Mouse (Mus musculus) forebrain, embryonic 12.5 days (tissue): ENCODE results near the gene Clcf1. TPM values are rescaled to one million over a fixed set of nuclear protein-coding genes. Genes with fewer than 3 reads are reported as not detected.

Source experiments
- ATAC-seq: fragments of 200-750 bp; cut with Nextera tagmentation; 2 replicates; pipeline ENCODE4 v1.8.0; 2017; ENCODE audit warnings: moderate TSS enrichment; ENCODE audit not compliant: low FRiP score
- H3K27ac ChIP-seq: fragments of 300-500 bp; sonication (generic); 2 replicates; pipeline ENCODE4 v1.5.1; 2016; ENCODE audit warnings: mild to moderate bottlenecking
- H3K27me3 ChIP-seq: fragments of 300-500 bp; sonication (generic); 2 replicates; pipeline ENCODE4 v1.6.1; 2016; ENCODE audit warnings: mild to moderate bottlenecking
- H3K36me3 ChIP-seq: fragments of 300-500 bp; sonication (generic); replicated peaks from 2 replicates; pipeline ENCODE4 v1.6.1; 2016; ENCODE audit warnings: mild to moderate bottlenecking
- H3K4me1 ChIP-seq: fragments of 300-500 bp; sonication (generic); 2 replicates; pipeline ENCODE4 v1.6.1; 2016
- H3K4me2 ChIP-seq: fragments of 300-500 bp; sonication (generic); 2 replicates; pipeline ENCODE4 v1.6.1; 2016; ENCODE audit warnings: mild to moderate bottlenecking, moderate library complexity
- H3K4me3 ChIP-seq: fragments of 300-500 bp; sonication (generic); replicated peaks from 2 replicates; pipeline ENCODE4 v1.5.1; 2016; ENCODE audit warnings: mild to moderate bottlenecking
- H3K9ac ChIP-seq: fragments of 300-500 bp; sonication (generic); 2 replicates; pipeline ENCODE4 v1.6.1; 2016; ENCODE audit warnings: mild to moderate bottlenecking
- H3K9me3 ChIP-seq: fragments of 300-500 bp; sonication (generic); 2 replicates; pipeline ENCODE4 v1.6.1; 2016
- WGBS: fragments of 180-500 bp; shearing (Covaris S2); methylation state at CpG from one replicate; pipeline ENCODE4 v1.1.7; 2016; 5-methylcytosine and 5-hydroxymethylcytosine counted together
- polyA plus RNA-seq: library from polyadenylated mRNA; unstranded; fragments of >200 nt; fragmentation: Nextera tagmentation; extraction: Ambion mirVana; gene quantifications from 2 replicates; pipeline ENCODE4 v1.2.1, GENCODE M21; 2016

The Clcf1 gene
- polyA plus RNA-seq, 1 experiment from 2014 or later: 1.2 TPM

DNA sequence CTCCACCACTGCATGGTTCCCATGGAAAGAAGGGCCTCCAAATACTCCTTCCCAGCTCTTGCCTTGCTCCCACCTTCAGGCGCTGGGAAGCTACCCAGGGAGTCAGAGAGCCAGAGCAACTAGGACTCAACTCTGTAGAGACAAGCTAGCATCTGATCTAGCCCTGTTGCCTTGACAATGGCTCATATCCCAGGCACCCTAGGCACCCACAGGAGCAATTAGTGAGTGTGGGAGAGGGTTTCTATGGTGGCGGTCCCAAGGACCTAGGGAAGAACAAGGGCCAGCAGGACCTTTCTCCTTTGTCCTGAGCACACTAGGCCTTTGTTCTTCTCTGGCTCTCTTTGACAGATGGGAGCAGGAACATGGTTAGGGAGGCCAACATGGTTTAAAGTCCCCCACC lies 30.3 kb upstream of the Clcf1 start:
- Histone ChIP-seq H3K4me3 (no peak overlapping the region), H3K9ac (no peak overlapping the region), H3K9me3 (no peaks in the 10 kb centered on the region), H3K27ac (no peak overlapping the region), H3K4me1 (peaks cover 6% of the 10 kb centered on the region), H3K4me2 (no peak overlapping the region), H3K27me3 (no peaks in the 10 kb centered on the region), H3K36me3 (no peaks in the 10 kb centered on the region)
- 69% methylated on average over 2 of the region's 2 CpGs for WGBS
- ATAC-seq: no peak

DNA sequence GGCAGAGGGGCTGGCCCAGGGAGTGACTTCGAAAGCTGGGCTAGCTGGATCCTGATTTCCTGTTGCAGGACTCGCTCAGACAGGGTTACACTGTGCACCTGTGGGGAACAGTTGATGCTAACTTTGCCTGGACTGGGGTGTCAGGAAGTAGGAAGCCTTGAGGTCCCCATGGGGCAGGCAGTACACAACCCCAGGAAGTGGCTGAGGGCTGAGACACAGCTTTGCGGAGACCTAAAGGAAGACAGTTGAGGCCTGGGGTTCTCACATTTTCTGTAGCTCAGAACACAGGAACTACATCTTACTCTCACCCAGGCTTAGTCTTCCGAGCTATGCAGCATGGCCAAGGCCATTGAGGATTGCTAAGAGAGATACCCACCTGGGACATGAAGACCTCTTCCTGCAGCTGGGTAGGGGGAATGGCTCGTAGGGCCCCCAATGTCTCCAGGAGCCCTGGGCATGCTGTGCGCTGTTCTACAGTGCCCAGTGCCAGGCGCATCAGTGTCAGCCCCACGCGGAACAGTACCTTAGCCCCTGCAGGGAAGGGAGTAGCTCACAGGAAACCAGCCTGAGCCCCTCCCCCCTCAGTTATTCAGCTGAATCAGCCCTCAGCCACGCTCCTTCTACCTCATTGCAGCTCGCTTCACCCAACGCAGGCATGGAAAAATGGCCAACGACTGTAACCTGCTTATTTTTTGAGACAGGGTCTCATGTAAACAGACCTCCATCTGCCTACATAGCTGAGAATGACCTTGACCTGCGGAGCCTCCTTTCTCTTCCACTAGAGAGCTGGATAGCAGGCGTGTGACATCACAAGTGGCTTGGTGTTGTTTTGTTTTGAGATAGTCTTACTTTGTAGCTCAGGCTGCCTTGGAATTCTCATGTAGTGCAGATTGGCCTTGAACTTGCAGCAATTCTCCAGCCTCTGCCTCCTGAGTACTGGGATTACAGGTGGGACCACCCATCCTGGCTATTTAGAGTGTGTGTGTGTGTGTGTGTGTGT lies 28.8 kb upstream of the Clcf1 start:
- H3K4me2 ChIP-seq: no peak overlapping the region
- H3K36me3 ChIP-seq: no peaks in the 10 kb centered on the region
- WGBS: 69% methylated on average over 15 of the region's 15 CpGs
- H3K9me3 ChIP-seq: no peaks in the 10 kb centered on the region
- H3K27me3 ChIP-seq: no peaks in the 10 kb centered on the region
- H3K4me3 ChIP-seq: no peak overlapping the region
- no peak for ATAC-seq
- peaks cover 6% of the 10 kb centered on the region for H3K4me1 ChIP-seq
- H3K9ac ChIP-seq: no peak overlapping the region
- no peak overlapping the region for H3K27ac ChIP-seq

DNA sequence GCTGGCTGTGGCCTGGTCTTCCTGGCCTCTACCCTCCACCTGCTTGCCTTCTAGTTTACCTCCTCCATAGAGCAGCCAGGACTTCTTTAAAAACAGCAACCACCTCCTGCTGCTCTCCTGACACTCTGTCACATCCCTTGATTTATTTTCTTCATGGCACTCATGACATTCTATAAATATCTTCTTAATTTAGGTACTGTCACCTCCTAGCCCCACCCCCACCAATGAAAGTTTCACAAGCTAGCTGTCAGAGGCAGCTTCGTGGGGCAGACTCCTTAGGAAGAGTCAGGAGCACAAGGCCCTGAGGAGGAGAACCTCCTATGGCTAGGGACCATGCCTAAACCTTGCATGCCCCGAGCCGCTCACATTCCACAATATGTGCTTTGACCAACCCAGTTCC lies 26.7 kb upstream of the Clcf1 start:
- no peaks in the 10 kb centered on the region for H3K36me3 ChIP-seq
- WGBS: 71% methylated on average over 3 of the region's 3 CpGs
- no peak overlapping the region for H3K9ac ChIP-seq
- H3K27me3 ChIP-seq: no peaks in the 10 kb centered on the region
- no peak for ATAC-seq
- no peak overlapping the region for H3K4me2 ChIP-seq
- H3K4me3 ChIP-seq: no peak overlapping the region
- H3K27ac ChIP-seq: no peak overlapping the region
- H3K9me3 ChIP-seq: no peaks in the 10 kb centered on the region
- H3K4me1 ChIP-seq: peaks cover 5% of the 10 kb centered on the region; the same call in 1 of the 2 replicates

DNA sequence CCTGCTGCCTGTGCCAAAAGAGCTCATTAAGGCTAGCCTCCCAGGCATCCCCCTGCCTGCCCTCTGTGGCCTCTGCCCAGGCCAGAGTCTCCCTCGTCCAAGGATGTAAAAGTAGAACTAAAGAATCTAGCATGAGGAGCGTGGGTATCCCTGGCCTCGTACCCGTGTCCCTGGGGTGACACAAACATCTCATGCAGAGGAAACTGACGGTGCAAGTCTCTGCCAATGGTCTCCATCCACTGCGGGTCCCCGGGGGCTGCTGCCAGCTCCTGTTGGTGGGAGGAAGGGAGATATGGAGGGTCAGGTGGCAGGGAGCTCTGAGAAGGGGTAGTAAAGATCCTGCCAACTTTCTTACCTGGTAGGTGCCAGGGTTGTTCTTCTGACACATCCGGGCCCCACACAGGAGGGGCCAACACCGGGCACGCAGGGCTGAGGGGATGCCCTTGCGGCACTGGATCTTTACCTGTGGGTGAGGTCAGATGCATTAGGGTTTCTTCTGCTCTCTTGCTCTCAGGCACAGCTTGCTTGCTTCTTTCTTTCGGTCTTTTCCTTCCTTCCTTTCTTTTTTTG lies 24.9 kb upstream of the Clcf1 start:
- Histone ChIP-seq H3K9ac (no peak overlapping the region), H3K27ac (no peak overlapping the region), H3K4me1 (peaks cover 21% of the 10 kb centered on the region), H3K9me3 (no peaks in the 10 kb centered on the region), H3K27me3 (no peaks in the 10 kb centered on the region), H3K4me2 (no peak overlapping the region), H3K4me3 (no peak overlapping the region), H3K36me3 (peaks cover 11% of the 10 kb centered on the region)
- WGBS: 88% methylated on average over 12 of the region's 12 CpGs
- ATAC-seq: no peak

DNA sequence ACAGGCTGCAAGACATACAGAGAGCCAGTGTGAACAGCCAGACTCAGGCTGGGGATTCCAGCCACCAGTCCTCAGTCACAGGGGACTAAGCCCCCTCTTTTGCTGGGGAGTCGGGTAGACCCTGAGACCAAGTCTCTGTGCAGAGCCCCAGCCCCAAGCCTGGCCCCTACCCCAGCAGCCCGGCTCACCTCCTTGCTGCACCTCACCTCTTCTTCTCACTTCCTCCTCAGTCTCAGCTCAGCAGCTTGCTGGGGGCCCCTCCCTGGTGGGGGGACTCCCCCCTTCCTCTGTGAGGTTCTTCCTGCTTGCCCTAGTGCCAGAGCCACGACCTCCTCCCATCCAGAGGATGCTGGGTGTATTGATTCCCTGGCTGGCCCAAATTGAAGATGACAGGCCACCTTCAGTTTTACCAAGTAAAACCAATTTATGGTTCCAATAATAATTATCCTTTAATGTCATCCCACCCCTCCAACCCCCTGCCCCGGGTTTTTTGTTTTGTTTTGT lies 23.2 kb upstream of the Clcf1 start, which contains the start of gene Tbc1d10c:
TSS of gene Tbc1d10c (minus strand) at position 454 of the 504 bp plus-strand sequence.
- peak within 1 kb of the TSS; percentile 98 for H3K4me3 ChIP-seq
- WGBS: 65% methylated on average over 4 of the region's 4 CpGs
- no peaks in the 10 kb centered on the region for H3K27me3 ChIP-seq
- H3K36me3 ChIP-seq: peaks cover 29% of the 10 kb centered on the region
- H3K9me3 ChIP-seq: no peaks in the 10 kb centered on the region
- peak within 1 kb of the TSS; percentile 93 for H3K4me2 ChIP-seq
- H3K4me1 ChIP-seq: peaks cover 29% of the 10 kb centered on the region
- H3K27ac ChIP-seq: peak within 1 kb of the TSS; percentile 91
- ATAC-seq: no peak
- H3K9ac ChIP-seq: peak within 1 kb of the TSS; percentile 98

DNA sequence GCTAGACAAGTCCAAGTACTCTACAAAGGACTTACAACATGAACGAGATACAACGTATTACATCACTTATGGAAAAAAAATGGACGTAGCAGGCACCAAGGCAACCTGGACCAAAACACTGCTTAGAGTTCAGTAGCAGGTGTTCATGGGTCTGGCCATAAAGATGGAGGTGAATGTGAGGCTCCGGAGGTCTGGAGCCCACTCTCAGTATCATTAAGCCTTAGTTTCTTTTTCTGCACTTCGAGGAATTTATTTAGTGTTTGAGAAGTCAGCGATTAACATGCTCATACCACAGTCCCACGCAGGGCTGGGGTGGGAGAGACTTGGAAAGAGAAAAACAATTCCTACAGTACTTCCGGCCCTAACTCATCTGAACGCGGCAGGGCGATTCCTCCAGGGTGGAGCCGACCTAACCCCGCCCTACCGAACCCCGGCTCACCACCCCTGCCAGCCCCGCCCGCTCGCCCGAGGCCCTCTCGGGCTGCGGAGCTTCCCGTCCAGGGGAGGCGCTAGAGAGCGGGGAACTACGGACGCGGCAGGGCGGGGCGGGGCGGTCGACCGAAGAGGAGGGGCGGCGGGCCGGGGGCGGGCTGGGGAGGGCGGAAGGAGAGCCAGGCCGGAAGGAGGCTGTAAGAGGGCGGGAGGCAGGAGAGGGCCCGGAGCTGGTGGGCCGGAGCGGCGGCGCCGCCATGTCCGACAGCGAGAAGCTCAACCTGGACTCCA lies 22.3 kb upstream of the Clcf1 start, which contains the start of gene Ppp1ca:
TSS of gene Ppp1ca (plus strand) at position 538 of the 723 bp plus-strand sequence.
- Histone ChIP-seq H3K27me3 (no peaks in the 10 kb centered on the region), H3K27ac (peak within 1 kb of the TSS; percentile 91), H3K4me1 (peaks cover 29% of the 10 kb centered on the region), H3K4me3 (peak within 1 kb of the TSS; percentile 98), H3K4me2 (peak within 1 kb of the TSS; percentile 93), H3K9me3 (no peaks in the 10 kb centered on the region), H3K36me3 (peaks cover 37% of the 10 kb centered on the region), H3K9ac (peak within 1 kb of the TSS; percentile 98)
- 8% methylated on average over 42 of the region's 47 CpGs for WGBS
- ATAC-seq: peak; percentile 93

DNA sequence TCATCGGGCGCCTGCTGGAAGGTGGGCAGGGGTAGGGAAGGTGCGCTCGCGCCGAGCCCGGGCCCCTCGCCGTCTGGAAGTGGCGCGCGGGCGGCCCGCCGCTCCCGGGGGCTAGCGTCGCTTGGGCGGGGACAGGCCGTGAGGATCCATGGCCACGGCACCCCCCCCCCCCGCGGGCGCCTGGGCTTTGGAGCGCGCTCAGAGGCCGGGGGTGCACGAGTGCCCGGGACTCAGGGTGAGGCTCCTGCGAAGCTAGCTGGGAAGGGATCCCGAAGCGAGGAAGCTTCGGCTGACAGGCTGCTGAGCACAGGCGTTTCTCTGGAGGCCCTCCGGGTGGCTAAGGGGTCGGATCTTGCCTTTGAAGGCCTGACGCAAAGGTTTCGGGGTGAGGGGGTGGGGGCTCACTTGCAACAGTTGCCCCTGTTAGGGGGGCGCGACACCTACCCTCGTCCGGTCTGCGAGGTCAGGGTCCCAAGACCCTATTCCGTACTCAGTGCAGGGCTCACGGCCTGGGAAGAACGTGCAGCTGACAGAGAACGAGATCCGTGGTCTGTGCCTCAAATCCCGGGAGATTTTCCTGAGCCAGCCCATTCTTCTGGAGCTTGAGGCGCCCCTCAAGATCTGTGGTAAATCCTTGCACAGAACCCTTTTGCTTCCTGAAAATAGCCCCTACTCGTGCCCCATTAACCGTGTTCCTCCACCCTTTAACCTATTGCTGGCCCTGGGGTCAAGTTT lies 21.6 kb upstream of the Clcf1 start:
- Histone ChIP-seq H3K27ac (peak overlapping the region; percentile 91), H3K9me3 (no peaks in the 10 kb centered on the region), H3K27me3 (no peaks in the 10 kb centered on the region), H3K9ac (peak overlapping the region; percentile 98), H3K4me2 (peak overlapping the region; percentile 93), H3K4me1 (peaks cover 29% of the 10 kb centered on the region), H3K4me3 (peak overlapping the region; percentile 98), H3K36me3 (peaks cover 44% of the 10 kb centered on the region)
- under 1% methylated on average over 51 of the region's 52 CpGs for WGBS
- ATAC-seq: no peak; the same call in none of the 2 replicates

DNA sequence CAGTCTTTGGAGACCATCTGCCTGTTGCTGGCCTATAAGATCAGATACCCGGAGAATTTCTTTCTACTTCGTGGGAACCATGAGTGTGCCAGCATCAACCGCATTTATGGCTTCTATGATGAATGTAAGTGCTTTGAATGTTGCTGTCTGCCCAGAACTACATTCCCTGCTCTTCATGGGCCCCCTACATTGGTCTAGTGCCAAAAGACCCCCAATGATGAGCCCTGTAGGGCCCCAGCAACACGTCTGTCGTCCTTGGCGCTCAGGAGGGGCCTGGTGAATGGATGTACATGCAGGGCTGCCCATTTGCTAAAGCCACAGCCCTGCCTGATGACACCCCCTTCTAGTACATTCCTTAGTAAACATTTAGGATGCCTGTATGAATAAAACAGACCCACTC lies 20.9 kb upstream of the Clcf1 start:
- H3K4me3 ChIP-seq: peak overlapping the region; percentile 98

DNA sequence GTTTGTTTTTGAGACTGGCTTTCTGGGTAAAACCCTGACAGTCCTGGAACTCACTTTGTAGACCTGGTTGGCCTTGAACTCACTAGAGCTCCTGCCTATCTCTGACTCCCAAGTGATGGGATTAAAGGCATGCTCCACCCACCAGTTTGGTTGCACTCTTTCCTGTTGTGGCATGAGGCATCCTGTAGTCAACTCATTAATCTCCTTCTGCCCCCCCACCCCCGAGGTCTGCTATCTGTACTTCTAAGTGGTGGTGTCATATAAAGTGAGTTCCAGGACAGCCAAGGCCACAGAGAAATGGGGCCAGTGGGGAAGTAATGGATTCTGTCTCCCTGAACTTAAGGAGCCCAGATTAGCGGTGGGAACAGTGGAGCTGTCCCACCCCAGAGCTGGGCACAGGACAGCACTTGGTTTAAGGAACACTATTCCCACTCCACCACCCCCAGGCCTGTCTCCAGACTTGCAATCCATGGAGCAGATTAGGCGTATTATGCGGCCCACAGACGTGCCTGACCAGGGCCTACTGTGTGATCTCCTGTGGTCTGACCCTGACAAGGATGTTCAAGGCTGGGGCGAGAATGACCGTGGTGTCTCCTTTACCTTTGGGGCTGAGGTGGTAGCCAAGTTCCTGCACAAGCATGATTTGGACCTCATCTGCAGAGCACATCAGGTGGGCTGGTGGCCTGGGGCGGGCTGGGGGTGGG lies 19.9 kb upstream of the Clcf1 start:
- Histone ChIP-seq H3K36me3 (peaks cover 52% of the 10 kb centered on the region), H3K27ac (no peak overlapping the region), H3K9me3 (no peaks in the 10 kb centered on the region), H3K4me2 (no peak overlapping the region), H3K4me1 (peaks cover 29% of the 10 kb centered on the region), H3K9ac (no peak overlapping the region), H3K27me3 (no peaks in the 10 kb centered on the region), H3K4me3 (no peak overlapping the region; the same call in 1 of the 2 replicates)
- 87% methylated on average over 8 of the region's 8 CpGs for WGBS
- no peak for ATAC-seq

More for the DNA sequence above, 20.9 kb upstream of the Clcf1 start:
- no peaks in the 10 kb centered on the region for H3K27me3 ChIP-seq
- peaks cover 49% of the 10 kb centered on the region for H3K36me3 ChIP-seq
- H3K9ac ChIP-seq: peak overlapping the region; percentile 98
- WGBS: 67% methylated on average over 6 of the region's 6 CpGs
- no peaks in the 10 kb centered on the region for H3K9me3 ChIP-seq
- no peak for ATAC-seq
- H3K4me1 ChIP-seq: peaks cover 29% of the 10 kb centered on the region
- H3K4me2 ChIP-seq: peak overlapping the region; percentile 93
- 0 out of 2 replicates have a peak overlapping the region, but pooled peaks have one; percentile 91 for H3K27ac ChIP-seq

DNA sequence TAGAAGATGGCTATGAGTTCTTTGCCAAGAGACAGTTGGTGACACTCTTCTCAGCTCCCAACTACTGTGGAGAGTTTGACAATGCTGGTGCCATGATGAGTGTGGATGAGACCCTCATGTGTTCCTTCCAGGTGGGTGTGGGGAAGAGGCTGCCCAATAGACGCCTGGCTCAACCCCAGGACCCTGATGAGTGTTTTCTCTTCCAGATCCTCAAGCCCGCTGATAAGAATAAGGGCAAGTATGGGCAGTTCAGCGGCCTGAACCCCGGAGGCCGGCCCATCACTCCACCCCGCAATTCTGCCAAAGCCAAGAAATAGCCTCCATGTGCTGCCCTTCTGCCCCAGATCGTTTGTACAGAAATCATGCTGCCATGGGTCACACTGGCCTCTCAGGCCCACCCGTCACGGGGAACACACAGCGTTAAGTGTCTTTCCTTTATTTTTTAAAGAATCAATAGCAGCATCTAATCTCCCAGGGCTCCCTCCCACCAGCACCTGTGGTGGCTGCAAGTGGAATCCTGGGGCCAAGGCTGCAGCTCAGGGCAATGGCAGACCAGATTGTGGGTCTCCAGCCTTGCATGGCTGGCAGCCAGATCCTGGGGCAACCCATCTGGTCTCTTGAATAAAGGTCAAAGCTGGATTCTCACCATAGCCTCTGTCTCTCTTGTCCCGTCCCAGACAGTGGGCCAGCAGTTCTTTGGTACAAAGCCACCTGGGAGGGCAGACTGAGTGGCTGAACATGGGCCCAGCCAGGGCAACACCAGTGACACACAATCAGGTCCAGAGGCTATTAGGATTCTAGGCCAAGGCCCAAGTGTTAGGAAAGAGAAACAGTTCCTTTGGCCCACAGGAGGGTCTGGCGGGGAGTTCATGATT lies 19.0 kb upstream of the Clcf1 start:
- H3K4me3 ChIP-seq: no peak overlapping the region
- H3K36me3 ChIP-seq: peaks cover 60% of the 10 kb centered on the region
- no peaks in the 10 kb centered on the region for H3K27me3 ChIP-seq
- H3K27ac ChIP-seq: no peak overlapping the region; the same call in 1 of the 2 replicates
- WGBS: 85% methylated on average over 12 of the region's 12 CpGs
- H3K4me1 ChIP-seq: peaks cover 30% of the 10 kb centered on the region
- H3K9me3 ChIP-seq: no peaks in the 10 kb centered on the region
- H3K9ac ChIP-seq: no peak overlapping the region
- ATAC-seq: no peak
- H3K4me2 ChIP-seq: no peak overlapping the region
